Mouse (Mus musculus) thymus, adult 2 months (tissue): Measurements from ENCODE around the gene Gpr55.

ENCODE experiments used
- CTCF ChIP-seq: fragments of 200-500 bp; IDR thresholded peaks from 2 replicates; pipeline ENCODE4 v1.5.1; 2012; ENCODE audit warnings: mild to moderate bottlenecking, control low read depth, low read length, moderate library complexity, borderline replicate concordance; ENCODE audit not compliant: control insufficient read depth, poor library complexity, insufficient read depth; ENCODE audit errors: extremely low read depth
- POLR2A ChIP-seq: fragments of 200-500 bp; IDR thresholded peaks from 2 replicates; pipeline ENCODE4 v1.6.1; 2012; ENCODE audit warnings: mild to moderate bottlenecking, low read length, control low read depth, moderate library complexity; ENCODE audit not compliant: control insufficient read depth, poor library complexity, insufficient read depth; ENCODE audit errors: extremely low read depth

DNA sequence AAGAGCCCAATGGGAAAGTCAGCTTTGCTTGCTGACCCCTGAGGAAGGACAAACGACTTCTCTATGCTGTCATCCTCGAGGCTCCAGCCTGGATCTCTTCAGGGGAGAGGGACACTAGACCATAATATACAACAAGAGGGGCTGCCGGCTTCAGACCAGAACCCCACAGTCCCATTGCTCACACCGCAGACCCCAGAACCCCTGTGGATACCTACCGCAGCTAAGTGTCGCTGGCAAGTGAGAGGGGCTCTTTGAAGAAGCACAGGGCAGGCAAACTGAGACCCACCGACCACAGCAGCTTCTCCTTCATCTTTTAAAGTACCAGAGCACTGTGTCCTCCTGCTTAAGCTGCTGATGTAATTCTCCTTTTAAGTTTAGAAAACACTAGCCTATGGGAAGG, 26.2 kb downstream of the Gpr55 start:
- TF ChIP-seq POLR2A (no peak), CTCF (no peak)
